Mouse (Mus musculus) liver, embryonic 14.5 days (tissue): ENCODE measurements at regions not wholly inside any gene's neighbourhood (a gene's known extent, or its start where the extent isn't known, plus 50 kb on each side); places are given as distances from the start of the nearest gene placed in this dataset.

Experiments used
- ATAC-seq: fragments of 200-750 bp; cut with Nextera tagmentation; 2 replicates; pipeline ENCODE4 v1.8.0; 2017; ENCODE audit warnings: moderate number of reproducible peaks, mild to moderate bottlenecking, moderate library complexity; ENCODE audit not compliant: insufficient read depth
- DNase-seq, 3 experiments: peaks; one replicate each; pipeline ENCODE4 v3.0.0-alpha.2; 2012 to 2013; ENCODE audit warnings: low read depth in 3 of 3, low spot score in 3 of 3
- H3K27ac ChIP-seq: fragments of 300-500 bp; sonication (generic); 2 replicates; pipeline ENCODE4 v1.5.1; 2014; ENCODE audit warnings: moderate library complexity, mild to moderate bottlenecking, control low read depth, inconsistent platforms
- H3K27me3 ChIP-seq: fragments of 300-500 bp; sonication (generic); 2 replicates; pipeline ENCODE4 v1.6.1; 2014; ENCODE audit warnings: mild to moderate bottlenecking, low read length, moderate library complexity; ENCODE audit not compliant: control insufficient read depth, insufficient read depth
- H3K36me3 ChIP-seq: fragments of 300-500 bp; sonication (generic); replicated peaks from 2 replicates; pipeline ENCODE4 v1.6.1; 2014; ENCODE audit warnings: low read depth; ENCODE audit not compliant: control insufficient read depth, insufficient read depth
- H3K4me1 ChIP-seq, 2 experiments: fragments of 200-500 bp in 1 of 2; fragments of 300-500 bp in 1 of 2; sonication (generic) in 1 of 2; replicated peaks; 2 replicates each; pipeline ENCODE4 v1.6.1; 2012 to 2014; ENCODE audit warnings: antibody characterized with exemption in 1 of 2, inconsistent platforms in 1 of 2, low read length in 1 of 2; ENCODE audit not compliant: control insufficient read depth in 2 of 2, insufficient read depth in 2 of 2
- H3K4me2 ChIP-seq: fragments of 300-500 bp; sonication (generic); 2 replicates; pipeline ENCODE4 v1.6.1; 2014; ENCODE audit warnings: low read depth, mild to moderate bottlenecking, control low read depth, moderate library complexity
- H3K4me3 ChIP-seq, 2 experiments: fragments of 200-500 bp in 1 of 2; fragments of 300-500 bp in 1 of 2; sonication (generic) in 1 of 2; 2 replicates each; pipeline ENCODE4 v1.5.1; 2012 to 2014; ENCODE audit warnings: low read depth in 2 of 2, low read length in 2 of 2, mild to moderate bottlenecking in 2 of 2, control low read depth in 1 of 2, inconsistent platforms in 1 of 2, moderate library complexity in 1 of 2; ENCODE audit not compliant: insufficient read depth in 1 of 2
- H3K9ac ChIP-seq: fragments of 300-500 bp; sonication (generic); replicated peaks from 2 replicates; pipeline ENCODE4 v1.6.1; 2014; ENCODE audit warnings: mild to moderate bottlenecking, control low read depth, moderate library complexity
- H3K9me3 ChIP-seq: fragments of 300-500 bp; sonication (generic); 2 replicates; pipeline ENCODE4 v1.6.1; 2016; ENCODE audit warnings: low read length, mixed read lengths; ENCODE audit not compliant: control insufficient read depth
- CTCF ChIP-seq: IDR thresholded peaks from 2 replicates; pipeline ENCODE4 v1.5.1; 2016; ENCODE audit warnings: antibody characterized with exemption, low read depth, control low read depth
- EP300 ChIP-seq: IDR thresholded peaks from 2 replicates; pipeline ENCODE4 v1.6.1; 2016; ENCODE audit warnings: antibody characterized with exemption, low read depth
- WGBS: fragments of 180-500 bp; shearing (Covaris S2); extraction: QIAGEN DNeasy Blood & Tissue Kit; methylation state at CpG from one replicate; pipeline ENCODE4 v1.1.7; 2014; ENCODE audit not compliant: insufficient replicate concordance; 5-methylcytosine and 5-hydroxymethylcytosine counted together

DNA sequence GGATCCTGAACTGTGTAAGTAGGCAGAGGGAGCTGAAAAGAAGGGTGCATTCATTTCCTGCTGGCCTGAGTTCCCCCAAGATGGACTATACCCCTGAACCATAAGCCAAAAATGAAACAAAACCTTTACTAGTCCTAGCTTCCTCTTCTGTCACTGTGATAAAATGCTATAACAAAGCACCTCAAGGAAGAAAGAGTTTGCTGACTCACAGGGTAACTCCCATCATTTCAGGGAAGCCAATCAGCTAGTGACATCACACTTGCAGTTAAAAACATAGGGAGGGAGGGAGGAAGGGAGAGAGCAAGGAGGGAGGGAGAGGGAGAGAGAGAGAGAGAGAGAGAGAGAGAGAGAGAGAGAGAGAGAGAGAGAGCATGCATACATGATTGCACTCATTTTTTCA is 484.5 kb upstream of the Kcnab2 start:
- Histone ChIP-seq H3K9ac (no peak overlapping the region), H3K4me3 (no peak overlapping the region), H3K27ac (no peak overlapping the region), H3K36me3 (no peaks in the 10 kb centered on the region), H3K4me2 (no peak overlapping the region), H3K4me1 (no peaks in the 10 kb centered on the region), H3K27me3 (no peaks in the 10 kb centered on the region), H3K9me3 (no peaks in the 10 kb centered on the region; the same call in 1 of the 2 replicates)
- TF ChIP-seq CTCF (no peak), EP300 (no peak)
- DNase-seq (no peak), ATAC-seq (no peak)

DNA sequence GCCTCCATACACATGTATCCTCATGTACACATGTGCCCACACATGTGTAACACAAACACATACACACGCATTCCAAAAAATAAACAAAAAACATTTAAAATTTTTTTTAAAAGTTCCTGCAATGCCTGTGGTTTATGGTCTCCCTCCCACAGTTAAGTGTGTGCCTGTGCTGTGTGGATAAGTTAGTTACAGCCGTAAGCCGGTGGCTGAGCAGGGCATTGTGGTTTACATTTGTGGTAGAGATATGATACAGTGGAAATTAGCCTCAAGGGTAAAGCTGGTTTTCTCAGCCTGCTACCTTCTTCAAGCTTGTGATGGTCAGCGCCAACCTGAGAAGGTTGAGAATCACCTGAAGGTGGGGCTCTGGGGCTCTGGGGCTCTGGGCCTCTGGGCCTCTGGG is 484.0 kb upstream of the Kcnab2 start:
- DNase-seq: no peak

DNA sequence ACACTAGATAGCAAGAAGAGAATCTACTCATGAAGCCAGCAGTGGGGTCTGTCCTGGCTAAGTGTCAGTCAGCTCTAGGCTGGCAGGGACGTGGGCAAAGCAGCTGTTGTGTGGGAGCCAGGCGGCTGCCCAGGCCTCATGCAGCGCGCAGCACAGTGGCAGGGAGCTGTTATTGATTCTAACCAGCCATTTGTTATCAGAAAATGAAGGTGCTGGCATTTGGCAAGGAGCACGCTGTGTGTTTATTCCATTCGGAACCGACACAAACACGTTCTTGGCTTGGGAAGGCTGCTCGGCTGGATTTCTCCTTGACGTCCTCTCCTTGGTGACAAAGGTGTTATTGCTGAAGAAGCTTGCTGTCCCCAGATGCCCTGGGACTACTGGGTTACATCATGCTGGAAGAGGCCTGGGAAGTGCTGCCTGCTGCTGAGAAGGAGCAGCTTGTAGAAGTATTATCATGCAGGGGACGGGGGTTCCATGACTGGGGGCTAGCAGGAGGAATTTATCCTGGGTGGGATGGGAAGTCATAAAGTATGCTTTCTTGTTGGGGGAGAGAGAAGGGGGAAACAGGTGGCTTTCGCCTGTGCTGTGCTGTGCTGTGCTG is 482.1 kb upstream of the Kcnab2 start:
- no peak for DNase-seq
- no peak for ATAC-seq
- Histone ChIP-seq H3K9ac (no peak overlapping the region), H3K4me2 (no peak overlapping the region), H3K9me3 (no peaks in the 10 kb centered on the region; the same call in 1 of the 2 replicates), H3K27me3 (no peaks in the 10 kb centered on the region), H3K4me1 (no peaks in the 10 kb centered on the region), H3K36me3 (no peaks in the 10 kb centered on the region), H3K4me3 (no peak overlapping the region), H3K27ac (no peak overlapping the region)
- WGBS: 50% methylated on average over 12 of the region's 12 CpGs
- TF ChIP-seq CTCF: no peak
- no peak for TF ChIP-seq EP300

More for the DNA sequence above, 484.0 kb upstream of the Kcnab2 start:
- Histone ChIP-seq H3K4me3 (no peak overlapping the region), H3K9me3 (no peaks in the 10 kb centered on the region; the same call in 1 of the 2 replicates), H3K4me1 (no peaks in the 10 kb centered on the region), H3K36me3 (no peaks in the 10 kb centered on the region), H3K9ac (no peak overlapping the region), H3K27ac (no peak overlapping the region), H3K4me2 (no peak overlapping the region), H3K27me3 (no peaks in the 10 kb centered on the region)
- TF ChIP-seq EP300 (no peak), CTCF (no peak)
- peak; percentile 51; the same call in 1 of the 2 replicates for ATAC-seq
- 51% methylated on average over 4 of the region's 4 CpGs for WGBS

DNA sequence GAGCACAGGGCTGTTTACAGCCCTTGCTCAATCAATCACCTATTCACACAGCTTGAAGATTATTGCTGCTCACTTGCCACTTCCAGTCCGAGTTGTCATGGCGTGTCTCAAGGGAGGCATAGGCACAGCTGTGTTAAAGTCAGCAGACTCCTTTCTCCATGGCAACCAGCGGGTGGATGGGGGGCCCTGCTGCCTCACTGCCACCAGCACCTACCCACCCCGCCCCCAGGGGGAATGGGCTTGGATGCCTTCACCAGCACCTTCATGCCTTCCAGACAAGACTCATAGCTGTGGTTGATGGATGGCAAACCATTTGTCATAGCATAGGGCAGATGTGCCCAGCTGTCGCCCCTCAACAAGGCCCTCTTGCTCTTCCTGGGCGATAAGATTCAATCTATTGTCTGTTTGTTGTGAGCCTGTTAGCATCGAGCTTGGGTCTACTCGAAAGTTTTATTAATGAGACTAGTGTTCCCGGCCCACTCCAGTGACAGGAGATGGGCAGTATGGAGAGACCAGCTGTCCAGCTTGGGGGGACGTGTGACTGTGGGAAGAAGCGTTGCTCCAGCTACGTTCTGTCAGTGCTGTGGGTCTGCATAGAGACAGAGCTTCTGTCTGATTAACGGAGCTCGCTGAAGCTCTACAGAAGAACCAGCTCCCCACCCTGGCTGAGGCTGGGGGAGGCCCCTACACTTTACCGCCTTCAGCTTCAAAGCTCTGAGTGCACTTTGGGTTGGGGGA is 475.7 kb upstream of the Kcnab2 start:
- H3K9me3 ChIP-seq: no peaks in the 10 kb centered on the region
- no peaks in the 10 kb centered on the region for H3K27me3 ChIP-seq
- H3K27ac ChIP-seq: no peak overlapping the region
- no peak for TF ChIP-seq CTCF
- no peak for TF ChIP-seq EP300
- ATAC-seq: no peak
- H3K4me1 ChIP-seq: no peaks in the 10 kb centered on the region
- no peaks in the 10 kb centered on the region for H3K36me3 ChIP-seq
- no peak for DNase-seq
- no peak overlapping the region for H3K4me2 ChIP-seq
- WGBS: 52% methylated on average over 15 of the region's 15 CpGs
- H3K9ac ChIP-seq: no peak overlapping the region
- H3K4me3 ChIP-seq: no peak overlapping the region

- no peak overlapping the region for H3K4me3 ChIP-seq
- DNase-seq: no peak
- H3K27ac ChIP-seq: no peak overlapping the region
- no peak for ATAC-seq
- 48% methylated on average over 7 of the region's 7 CpGs for WGBS
- H3K27me3 ChIP-seq: no peaks in the 10 kb centered on the region
- no peak overlapping the region for H3K4me2 ChIP-seq
- no peak overlapping the region for H3K9ac ChIP-seq
- H3K4me1 ChIP-seq: no peaks in the 10 kb centered on the region
- no peaks in the 10 kb centered on the region for H3K36me3 ChIP-seq
- no peaks in the 10 kb centered on the region for H3K9me3 ChIP-seq
- TF ChIP-seq CTCF (no peak), EP300 (no peak)
Measured at GRCm38 (mm10) chr4:152948956-152949355, 471.3 kb upstream of the Kcnab2 start.
